8 mouse cellular contexts compared by ENCODE assay signal in genomic region chr7:27542392-27543033, GRCm38 (mm10). TPM values are rescaled to one million over a fixed set of nuclear protein-coding genes. Genes with fewer than 3 reads are reported as not detected.
DNase-seq lines count a peak whose midpoint lies in the region; ATAC-seq lines count a peak whose summit lies in the region.

No protein-coding gene starts in this region.

- peak overlapping the region; percentile 78 for H3K9ac ChIP-seq in heart, embryonic 14.5 days (ENCODE audit: low read length)
- peak overlapping the region; percentile 80 for H3K9ac ChIP-seq in liver, embryonic 12.5 days
- peak overlapping the region; percentile 56 for H3K9ac ChIP-seq in stomach, embryonic 15.5 days

- peaks cover 5 to 15% of the 10 kb centered on the region in 2 experiments; a peak in 3 of 4 replicates for H3K4me1 ChIP-seq in heart, embryonic 14.5 days (ENCODE audit: control insufficient read depth in 2 of 2, insufficient read depth in 2 of 2, low read length in 2 of 2)
- peaks cover 72% of the 10 kb centered on the region for H3K4me1 ChIP-seq in liver, embryonic 12.5 days
- H3K4me1 ChIP-seq in stomach, embryonic 15.5 days: 0 out of 2 replicates have a peak, but pooled peaks cover 5% of the 10 kb centered on the region

- no peaks in the 10 kb centered on the region for H3K9me3 ChIP-seq in heart, embryonic 14.5 days (ENCODE audit: control insufficient read depth, low read length)
- no peaks in the 10 kb centered on the region for H3K9me3 ChIP-seq in liver, embryonic 12.5 days (replicated peaks)
- no peaks in the 10 kb centered on the region for H3K9me3 ChIP-seq in stomach, embryonic 15.5 days

- no peak overlapping the region for H3K27ac ChIP-seq in heart, embryonic 14.5 days (replicated peaks in 1 of 2; ENCODE audit: control insufficient read depth in 1 of 2, insufficient read depth in 1 of 2, low read depth in 2 of 2, low read length in 2 of 2)
- peak overlapping the region; percentile 91 for H3K27ac ChIP-seq in liver, embryonic 12.5 days
- 0 out of 2 replicates have a peak overlapping the region, but pooled peaks have one; percentile 61 for H3K27ac ChIP-seq in stomach, embryonic 15.5 days

- ATAC-seq in heart, embryonic 14.5 days (ENCODE audit: insufficient number of reproducible peaks, insufficient read depth, low FRiP score, low read depth): peak; percentile 78
- ATAC-seq in liver, embryonic 12.5 days: peak; percentile 76
- ATAC-seq in stomach, embryonic 15.5 days (ENCODE audit: insufficient read depth, low FRiP score, low read depth): peak; percentile 86; the same call in 1 of the 2 replicates

- peaks cover 21% of the 10 kb centered on the region; the same call in 1 of the 2 replicates for H3K36me3 ChIP-seq in heart, embryonic 14.5 days (ENCODE audit: control insufficient read depth, insufficient read depth, low read length)
- H3K36me3 ChIP-seq in liver, embryonic 12.5 days: peaks cover 21% of the 10 kb centered on the region
- peaks cover 2% of the 10 kb centered on the region for H3K36me3 ChIP-seq in stomach, embryonic 15.5 days

- no peaks in the 10 kb centered on the region for H3K27me3 ChIP-seq in heart, embryonic 14.5 days (ENCODE audit: control insufficient read depth, insufficient read depth, low read length)
- no peaks in the 10 kb centered on the region for H3K27me3 ChIP-seq in liver, embryonic 12.5 days (replicated peaks)
- no peaks in the 10 kb centered on the region for H3K27me3 ChIP-seq in stomach, embryonic 15.5 days (replicated peaks)

- WGBS in heart, embryonic 14.5 days: 2% methylated on average over 30 of the region's 30 CpGs
- WGBS in liver, embryonic 12.5 days (ENCODE audit: insufficient replicate concordance): 2% methylated on average over 30 of the region's 30 CpGs
- WGBS in stomach, embryonic 15.5 days: 1% methylated on average over 30 of the region's 30 CpGs

- peak overlapping the region; percentile 96 for H3K4me2 ChIP-seq in heart, embryonic 14.5 days (ENCODE audit: low read length)
- H3K4me2 ChIP-seq in liver, embryonic 12.5 days: peak overlapping the region; percentile 87
- peak overlapping the region; percentile 95 for H3K4me2 ChIP-seq in stomach, embryonic 15.5 days

- peak overlapping the region; percentile 41 to 50 for H3K4me3 ChIP-seq in heart, embryonic 14.5 days (ENCODE audit: control insufficient read depth in 1 of 2, insufficient read depth in 1 of 2, low read depth in 1 of 2, low read length in 2 of 2)
- peak overlapping the region; percentile 65 for H3K4me3 ChIP-seq in liver, embryonic 12.5 days
- H3K4me3 ChIP-seq in stomach, embryonic 15.5 days (replicated peaks): peak overlapping the region; percentile 55

- peak; percentile 77 to 91 for DNase-seq in CD8-positive naive resting alpha-beta T cell, adult 2 months (ENCODE audit: low read depth in 2 of 2, low spot score in 2 of 2)
- peak; percentile 66 for DNase-seq in c-Kit-negative CD71-positive TER-119-positive erythroid progenitor cells, embryonic 14.5 days (ENCODE audit: low read depth, low spot score)
- DNase-seq in fibroblast of lung, adult 2 months (ENCODE audit: low read depth): peak; percentile 49
- DNase-seq in kidney, postnatal 10 days: peak; percentile 90
- DNase-seq in natural killer cell, adult 2 months (ENCODE audit: low spot score in 2 of 2): peak; percentile 73 to 80

RNA-seq across cellular contexts. Expression of gene Pld3, which starts 10.5 kb away (rescaled TPM):
- polyA plus RNA-seq in heart, embryonic 14.5 days (2014; fragmentation: Nextera tagmentation; extraction: Ambion mirVana): 54.5 and 61.7 TPM in 2 replicates
- polyA plus RNA-seq in liver, embryonic 12.5 days (2016; fragmentation: Nextera tagmentation; extraction: Ambion mirVana): 46.6 and 49.1 TPM in 2 replicates
- polyA plus RNA-seq in stomach, embryonic 15.5 days (2015; fragmentation: Nextera tagmentation; extraction: Ambion mirVana): 77.5 and 81.0 TPM in 2 replicates

RNA-seq across cellular contexts. Expression of gene 2310022A10Rik, which starts 10.5 kb away (rescaled TPM):
- 31.0 TPM in 2 replicates for polyA plus RNA-seq in heart, embryonic 14.5 days (2014; fragmentation: Nextera tagmentation; extraction: Ambion mirVana)
- polyA plus RNA-seq in liver, embryonic 12.5 days (2016; fragmentation: Nextera tagmentation; extraction: Ambion mirVana): 26.3 and 27.5 TPM in 2 replicates
- polyA plus RNA-seq in stomach, embryonic 15.5 days (2015; fragmentation: Nextera tagmentation; extraction: Ambion mirVana): 21.0 and 23.4 TPM in 2 replicates

RNA-seq across cellular contexts. Expression of gene Hipk4, which starts 19.4 kb away (rescaled TPM):
- 0.24 and 0.26 TPM in 2 replicates for polyA plus RNA-seq in heart, embryonic 14.5 days (2014; fragmentation: Nextera tagmentation; extraction: Ambion mirVana)
- 0.17 and 0.23 TPM in 2 replicates for polyA plus RNA-seq in liver, embryonic 12.5 days (2016; fragmentation: Nextera tagmentation; extraction: Ambion mirVana)
- 0.67 and 0.86 TPM in 2 replicates for polyA plus RNA-seq in stomach, embryonic 15.5 days (2015; fragmentation: Nextera tagmentation; extraction: Ambion mirVana)

RNA-seq across cellular contexts. Expression of gene Prx, which starts 43.4 kb away (rescaled TPM):
- 0.58 and 0.59 TPM in 2 replicates for polyA plus RNA-seq in heart, embryonic 14.5 days (2014; fragmentation: Nextera tagmentation; extraction: Ambion mirVana)
- polyA plus RNA-seq in liver, embryonic 12.5 days (2016; fragmentation: Nextera tagmentation; extraction: Ambion mirVana): 0.91 and 1.2 TPM in 2 replicates
- polyA plus RNA-seq in stomach, embryonic 15.5 days (2015; fragmentation: Nextera tagmentation; extraction: Ambion mirVana): 3.1 and 3.5 TPM in 2 replicates

RNA-seq across cellular contexts. Expression of gene Akt2, which starts 48.8 kb away (rescaled TPM):
- 66.5 and 76.0 TPM in 2 replicates for polyA plus RNA-seq in heart, embryonic 14.5 days (2014; fragmentation: Nextera tagmentation; extraction: Ambion mirVana)
- polyA plus RNA-seq in liver, embryonic 12.5 days (2016; fragmentation: Nextera tagmentation; extraction: Ambion mirVana): 45.0 and 45.2 TPM in 2 replicates
- 77.7 and 82.3 TPM in 2 replicates for polyA plus RNA-seq in stomach, embryonic 15.5 days (2015; fragmentation: Nextera tagmentation; extraction: Ambion mirVana)

Comparison
In these comparisons a context has a peak if more than half of its experiments do, and no peak if none do; other contexts are left out.
1. H3K27ac ChIP-seq: peak in liver, embryonic 12.5 days (single experiment) and stomach, embryonic 15.5 days (single experiment); none in heart, embryonic 14.5 days (0 of 2).
2. Peak in every context shown above with its lines, with median percentiles within 50 percentile points of each other: DNase-seq, ATAC-seq, H3K4me2 ChIP-seq, H3K4me3 ChIP-seq and H3K9ac ChIP-seq.